Mouse (Mus musculus): ENCODE measurements around the gene Elavl4.

DNA sequence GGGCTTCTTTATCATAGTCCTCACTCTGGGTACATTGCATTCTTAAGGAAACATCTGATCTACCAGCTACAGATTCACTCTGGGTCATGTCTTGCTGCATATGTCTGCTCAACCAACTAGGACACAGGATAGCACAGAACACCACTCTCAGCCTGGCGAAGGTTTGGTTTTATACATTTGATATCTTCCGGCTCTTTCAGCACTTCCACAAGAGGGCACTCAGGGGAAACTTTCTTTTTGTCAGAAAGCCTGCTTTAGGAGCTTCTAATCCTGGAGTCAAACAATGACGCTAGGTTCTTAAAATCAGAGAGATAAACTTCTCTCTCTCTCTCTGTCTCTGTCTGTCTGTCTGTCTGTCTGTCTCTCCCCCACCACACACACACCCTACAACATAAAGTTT, 27.8 kb downstream of the Elavl4 start:
- TF ChIP-seq CTCF (IDR thresholded peaks at IDR 0.05; ENCODE audit: borderline replicate concordance, insufficient read depth, low read depth, low read length) (no peak), POLR2A (IDR thresholded peaks at IDR 0.05; ENCODE audit: borderline replicate concordance, insufficient read depth, low read length) (no peak)

Data from cerebellum, adult 2 months (tissue).